Mouse (Mus musculus) kidney, adult 9 months (tissue): ENCODE measurements around the gene Zmiz2.
"Not testable (repeated sequence)": the region's sequence is repeated elsewhere in the genome, so short reads cannot be mapped to it uniquely, and the experiment has no call there.

Source experiments
- DNase-seq: peaks from one replicate; pipeline ENCODE4 v3.0.0; 2022

The Zmiz2 gene

GRCm38 (mm10) chr11:6388726-6389413 lies at the start of gene Zmiz2:
TSS of gene Zmiz2 (plus strand) at chr11:6389074.
- peak; percentile 95 for DNase-seq

GRCm38 (mm10) chr11:6345956-6346355 lies 42.9 kb upstream of the Zmiz2 start:
- no peak for DNase-seq

GRCm38 (mm10) chr11:6346966-6347365 lies 41.9 kb upstream of the Zmiz2 start:
- no peak for DNase-seq

GRCm38 (mm10) chr11:6348681-6349200 lies 40.1 kb upstream of the Zmiz2 start:
- DNase-seq, result no peak

- DNase-seq, result no peak
Observed at GRCm38 (mm10) chr11:6349586-6349985, 39.3 kb upstream of the Zmiz2 start.

GRCm38 (mm10) chr11:6355106-6355505 lies 33.8 kb upstream of the Zmiz2 start:
- DNase-seq, result no peak

- DNase-seq, result no peak
Observed at GRCm38 (mm10) chr11:6364581-6365275, 24.1 kb upstream of the Zmiz2 start.

GRCm38 (mm10) chr11:6365885-6366284 lies 23.0 kb upstream of the Zmiz2 start:
- peak; percentile 85 for DNase-seq

GRCm38 (mm10) chr11:6366434-6366833 lies 22.4 kb upstream of the Zmiz2 start:
- DNase-seq, result no peak

GRCm38 (mm10) chr11:6367156-6367555 lies 21.7 kb upstream of the Zmiz2 start:
- no peak for DNase-seq

GRCm38 (mm10) chr11:6367986-6368385 lies 20.9 kb upstream of the Zmiz2 start:
- DNase-seq, result not testable (repeated sequence)

- DNase-seq, result no peak
Observed at GRCm38 (mm10) chr11:6371376-6372155, 17.3 kb upstream of the Zmiz2 start.

GRCm38 (mm10) chr11:6372784-6373183 lies 16.1 kb upstream of the Zmiz2 start:
- DNase-seq, result no peak

- no peak for DNase-seq
Observed at GRCm38 (mm10) chr11:6380916-6381315, 8.0 kb upstream of the Zmiz2 start.

- peak; percentile 42 for DNase-seq
Observed at GRCm38 (mm10) chr11:6388126-6388725, 648 bp upstream of the Zmiz2 start.

GRCm38 (mm10) chr11:6389483-6389921 lies 628 bp downstream of the Zmiz2 start:
- no peak for DNase-seq

- DNase-seq, result peak; percentile 4
Observed at GRCm38 (mm10) chr11:6390376-6391053, 1.6 kb downstream of the Zmiz2 start.

GRCm38 (mm10) chr11:6391516-6392276 lies 2.8 kb downstream of the Zmiz2 start:
- DNase-seq, result no peak

GRCm38 (mm10) chr11:6392857-6393256 lies 4.0 kb downstream of the Zmiz2 start:
- no peak for DNase-seq

GRCm38 (mm10) chr11:6393866-6394265 lies 5.0 kb downstream of the Zmiz2 start:
- DNase-seq, result no peak

GRCm38 (mm10) chr11:6395565-6395964 lies 6.7 kb downstream of the Zmiz2 start:
- peak; percentile 8 for DNase-seq

- DNase-seq, result peak; percentile 4
Observed at GRCm38 (mm10) chr11:6398141-6398540, 9.3 kb downstream of the Zmiz2 start.
